Mouse (Mus musculus) spleen, postnatal 10 days (tissue): ENCODE results near the gene Scel.

Source experiments
- DNase-seq, 2 experiments: peaks; one replicate each; pipeline ENCODE4 v3.0.0; 2021 to 2022; ENCODE audit warnings: low spot score in 2 of 2

The Scel gene

DNA sequence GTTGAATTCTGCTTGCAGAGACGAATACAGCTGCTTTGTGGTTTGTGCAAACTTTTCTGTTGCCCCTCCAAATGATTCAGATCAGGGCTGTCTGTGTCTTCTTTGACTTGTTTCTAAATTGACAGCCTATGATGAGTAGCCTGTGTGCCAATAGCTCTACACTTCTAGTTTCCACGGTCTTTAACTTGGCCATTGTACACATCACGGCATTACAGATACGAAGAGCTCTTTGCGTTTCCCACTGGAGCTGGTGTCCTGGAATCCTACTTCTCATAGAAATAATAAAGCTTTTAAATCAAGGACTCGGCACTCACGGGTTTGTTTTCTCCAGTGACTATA lies 300 bp downstream of the Scel start:
- no peak for DNase-seq

DNA sequence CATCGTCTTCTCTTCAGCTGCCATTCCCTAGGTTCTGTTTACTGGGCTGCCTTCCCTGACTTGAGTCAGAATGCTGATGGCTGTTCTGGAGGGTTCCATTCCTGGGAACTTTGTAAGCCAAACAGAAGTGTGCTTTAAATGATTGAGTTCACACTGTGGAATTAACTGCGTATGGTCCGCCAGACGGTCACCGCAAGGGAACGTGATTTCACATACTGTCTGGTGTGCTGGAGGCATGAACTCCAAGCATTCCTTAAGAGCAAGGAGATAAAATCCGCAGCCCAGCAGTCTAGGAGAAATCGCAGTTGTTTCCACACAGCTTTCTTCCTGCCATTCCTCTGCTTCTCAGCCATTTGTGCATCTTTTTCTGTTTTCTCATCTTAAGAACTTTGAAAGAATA lies 2.3 kb downstream of the Scel start:
- DNase-seq, result no peak

DNA sequence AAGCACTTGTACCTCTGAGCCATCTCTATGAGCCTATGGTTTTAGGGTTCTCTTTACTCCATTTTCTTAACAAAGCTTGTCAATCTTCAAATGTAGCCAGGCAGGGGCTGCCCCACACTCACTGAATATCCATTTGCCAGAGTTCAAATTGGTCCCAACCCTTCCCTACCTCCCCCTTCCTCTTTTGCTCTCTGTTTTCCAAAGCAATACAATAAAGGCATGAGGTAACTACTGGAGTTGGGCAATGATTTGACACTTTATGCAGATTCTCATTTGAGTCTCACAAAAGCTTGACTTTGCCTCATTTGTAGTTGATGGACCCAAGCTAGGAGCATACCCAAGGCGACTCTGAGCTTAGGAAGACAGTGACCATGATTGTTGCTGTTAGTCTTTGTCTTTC lies 13.1 kb downstream of the Scel start:
- no peak for DNase-seq

DNA sequence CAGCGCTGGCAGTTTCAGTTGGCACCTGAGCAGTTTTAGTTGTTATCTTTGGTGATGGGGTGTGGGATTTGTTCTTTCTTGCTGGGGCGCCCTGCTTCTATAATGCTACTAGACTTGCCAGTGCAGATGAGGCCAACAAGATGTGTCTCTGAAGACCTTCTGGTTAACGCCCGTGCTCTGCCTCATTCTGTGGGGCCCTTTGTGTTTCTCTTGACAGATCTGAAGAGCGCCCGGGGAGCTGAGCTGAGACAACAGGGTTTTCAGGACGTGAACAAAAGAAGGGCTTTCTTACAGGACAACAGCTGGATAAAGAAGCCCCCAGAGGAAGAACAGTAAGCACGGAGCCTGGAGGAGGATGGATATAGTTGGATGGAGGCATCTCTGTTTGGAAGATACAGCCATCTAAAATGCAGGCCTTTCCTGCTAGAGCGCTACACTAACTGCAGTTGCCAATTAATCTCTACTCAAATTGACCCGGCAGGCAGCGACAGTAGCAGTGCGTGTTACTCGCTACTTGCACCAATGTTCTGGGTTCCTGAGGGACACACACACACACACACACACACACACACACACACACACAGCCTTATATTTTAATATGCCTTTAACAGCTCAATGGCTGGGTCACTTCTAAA lies 16.7 kb downstream of the Scel start:
- DNase-seq, result no peak

GRCm38 (mm10) chr14:103531722-103532341 lies 18.7 kb downstream of the Scel start:
- DNase-seq, result no peak

- DNase-seq, result no peak
Observed at GRCm38 (mm10) chr14:103535511-103536024, 22.4 kb downstream of the Scel start.

DNA sequence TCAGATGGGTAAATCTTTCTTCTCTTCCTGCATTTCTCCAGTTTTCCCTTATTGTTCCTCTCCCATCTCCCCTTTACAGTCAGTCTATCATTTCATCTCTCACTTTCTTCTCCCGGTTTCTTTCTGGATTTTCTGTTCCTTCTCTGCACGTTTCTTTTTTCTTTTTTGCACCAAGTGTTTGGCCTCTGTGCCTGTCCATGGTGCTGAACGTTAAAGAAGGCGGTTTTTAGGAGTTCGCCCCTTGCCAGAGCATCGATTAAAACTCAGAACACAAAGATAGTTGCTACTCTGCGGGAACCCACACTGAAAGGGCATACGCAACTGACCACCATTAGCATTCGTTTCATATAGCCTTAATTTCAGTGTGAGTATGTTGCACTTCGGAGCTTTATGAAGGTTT lies 23.2 kb downstream of the Scel start:
- DNase-seq, result no peak

GRCm38 (mm10) chr14:103537355-103538056 lies 24.4 kb downstream of the Scel start:
- DNase-seq, result peak; percentile 19 to 71

DNA sequence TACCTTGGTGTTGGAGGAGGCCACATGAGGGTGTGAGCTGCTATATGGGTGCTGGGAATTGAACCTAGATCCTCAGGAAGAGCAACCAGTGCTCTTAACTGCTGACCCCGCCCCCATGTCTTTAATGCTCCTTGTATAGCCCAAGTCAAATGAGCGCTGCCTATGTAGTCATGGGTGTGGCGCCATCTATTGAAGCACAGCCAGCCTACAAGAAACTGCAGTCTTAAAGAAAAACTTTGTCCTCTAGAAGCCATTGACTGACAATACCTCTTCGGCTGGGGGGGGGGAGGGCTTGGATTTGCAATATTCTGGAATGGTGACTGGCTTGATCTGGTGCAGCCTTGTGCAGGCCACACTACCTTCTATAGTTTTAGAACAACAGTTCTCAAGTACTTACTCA lies 26.7 kb downstream of the Scel start:
- DNase-seq, result peak in 1 of 2 experiments; percentile 34

GRCm38 (mm10) chr14:103541679-103542078 lies 28.5 kb downstream of the Scel start:
- no peak for DNase-seq

- no peak for DNase-seq
Observed at GRCm38 (mm10) chr14:103543304-103544079, 30.4 kb downstream of the Scel start.

DNA sequence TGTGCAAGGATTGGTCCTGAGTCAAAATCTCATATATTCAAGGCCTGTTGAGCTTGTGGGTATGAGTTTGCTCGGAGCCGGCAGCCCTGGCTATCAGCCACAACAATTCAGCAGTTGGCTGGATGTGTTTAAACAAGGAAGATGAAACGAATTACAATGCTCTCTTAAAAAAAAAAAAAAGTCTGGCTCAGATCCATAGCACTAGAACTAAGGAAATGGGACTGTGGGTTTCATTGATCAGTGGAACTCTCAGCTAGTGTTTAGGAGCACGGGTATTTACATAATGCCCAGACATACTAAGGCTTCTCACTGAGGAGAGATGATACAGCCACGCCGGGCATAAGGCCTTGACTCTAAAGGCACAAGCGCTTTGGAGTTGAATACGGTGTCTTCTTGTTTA lies 32.6 kb downstream of the Scel start:
- no peak for DNase-seq

GRCm38 (mm10) chr14:103546246-103546645 lies 33.1 kb downstream of the Scel start:
- no peak for DNase-seq

DNA sequence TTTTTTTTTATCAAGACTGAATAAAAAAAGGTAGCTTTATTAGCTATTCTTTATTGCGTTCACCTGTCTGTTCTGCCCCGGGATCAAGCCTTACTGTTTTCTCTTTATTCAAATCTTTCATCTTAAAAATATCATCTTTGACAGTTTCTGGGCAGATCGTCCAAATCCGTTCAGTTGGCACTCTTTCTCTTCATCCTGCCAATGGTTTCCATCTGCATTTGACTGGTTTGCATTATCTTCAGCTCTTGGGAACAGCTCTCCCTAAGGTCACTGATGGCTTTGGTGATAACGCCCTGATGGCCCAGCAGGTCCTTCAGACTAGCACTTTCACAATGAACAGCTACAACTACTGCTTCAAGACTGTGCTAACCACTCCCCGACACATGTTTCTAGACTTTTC lies 35.1 kb downstream of the Scel start:
- DNase-seq, result no peak

DNA sequence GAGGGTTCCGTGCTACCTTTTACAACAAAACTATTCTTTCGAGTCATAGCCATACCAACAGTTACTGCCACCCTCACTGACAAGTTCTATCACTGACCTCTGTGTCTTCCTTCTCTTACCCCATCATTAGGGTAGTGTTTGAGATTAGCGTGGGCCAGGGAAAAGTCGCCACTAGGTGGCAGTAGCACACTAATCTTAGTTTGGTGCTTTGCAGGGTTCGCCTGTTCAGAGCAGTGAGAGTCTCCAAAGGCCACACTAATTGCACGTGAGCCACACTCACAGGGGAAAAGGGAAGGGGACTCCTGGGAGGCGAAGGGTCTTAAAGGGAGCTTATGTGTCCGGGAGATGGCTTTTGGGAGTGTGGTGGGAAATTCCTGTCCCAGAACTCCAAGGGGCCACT lies 37.3 kb downstream of the Scel start:
- peak; percentile 47 to 82 for DNase-seq

DNA sequence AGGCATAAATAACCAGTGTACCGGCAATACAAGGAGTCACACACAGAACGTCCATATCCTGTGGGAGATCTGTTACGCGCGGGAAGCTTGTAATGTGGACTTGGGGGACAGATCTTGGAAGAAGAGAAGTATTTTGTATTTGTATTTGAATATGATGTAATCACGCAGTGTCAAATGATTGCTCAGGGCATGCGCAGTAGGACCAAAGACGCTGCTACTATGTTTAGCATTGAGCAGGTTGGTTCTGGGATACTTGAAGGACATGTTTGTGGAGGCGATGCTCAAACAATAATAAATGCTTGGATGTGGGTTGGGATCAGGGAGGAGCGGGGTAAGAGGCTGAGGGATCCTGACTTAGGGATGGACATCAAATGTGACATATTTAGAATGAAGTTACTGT lies 37.8 kb downstream of the Scel start:
- no peak for DNase-seq

DNA sequence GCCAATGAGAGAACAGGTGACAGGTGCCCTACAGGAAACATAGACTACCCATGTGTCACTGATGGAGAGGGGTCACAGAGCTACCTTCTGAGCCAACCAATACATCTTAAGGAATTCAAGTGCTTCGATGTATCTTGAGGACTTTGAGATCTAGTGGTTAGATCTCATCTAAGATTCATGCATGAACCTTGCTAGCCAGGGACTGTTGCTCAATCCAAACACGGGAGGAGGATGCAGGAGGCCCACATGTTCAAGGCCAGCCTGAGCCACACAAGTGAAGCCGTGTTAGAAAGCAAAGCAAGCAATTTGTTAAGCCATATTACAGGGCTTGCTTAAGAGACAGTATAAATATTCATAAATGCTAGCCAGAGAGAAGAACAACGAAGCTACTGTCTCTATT lies 38.8 kb downstream of the Scel start:
- DNase-seq, result no peak

DNA sequence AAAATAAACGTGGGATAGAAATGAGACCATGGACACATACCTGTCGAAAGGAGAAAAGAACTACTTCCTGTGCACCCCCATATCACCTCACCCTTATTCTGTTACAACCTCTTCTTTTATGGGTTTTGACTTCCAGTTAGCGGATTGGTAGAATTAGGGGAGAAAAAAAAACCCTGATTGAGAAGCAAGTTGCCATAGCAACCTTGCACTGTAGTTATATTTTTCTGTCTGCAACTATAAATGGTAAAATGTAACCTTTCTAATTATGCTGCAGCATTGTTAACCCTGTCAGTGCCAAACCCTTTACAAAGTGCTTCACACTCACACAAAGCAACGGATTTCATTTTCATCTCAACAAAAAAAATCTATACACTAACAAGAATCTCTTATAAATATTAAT lies 39.2 kb downstream of the Scel start:
- no peak for DNase-seq

- no peak for DNase-seq
Observed at GRCm38 (mm10) chr14:103556609-103557008, 43.5 kb downstream of the Scel start.

- no peak for DNase-seq
Observed at GRCm38 (mm10) chr14:103561383-103562096, 48.4 kb downstream of the Scel start.

DNA sequence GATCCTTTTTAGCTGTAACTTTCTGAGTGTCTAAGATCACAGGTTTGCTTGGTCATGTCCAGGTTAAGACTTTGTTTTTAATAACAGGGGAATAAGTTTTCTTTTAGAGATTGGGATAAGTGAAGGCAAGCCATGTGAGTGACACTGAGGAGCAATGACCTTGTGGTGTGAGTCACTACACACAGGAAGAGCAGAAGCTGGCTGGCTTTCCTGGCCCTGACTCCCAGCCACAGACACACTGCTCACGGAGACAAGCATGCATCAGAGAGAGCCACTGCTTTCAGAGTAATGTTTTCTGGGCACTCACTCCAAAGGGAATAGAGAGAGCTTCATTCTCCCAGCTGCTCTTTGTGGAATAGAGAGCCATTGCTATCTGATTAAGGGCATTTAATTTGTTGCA lies 54.8 kb downstream of the Scel start:
- DNase-seq, result no peak

DNA sequence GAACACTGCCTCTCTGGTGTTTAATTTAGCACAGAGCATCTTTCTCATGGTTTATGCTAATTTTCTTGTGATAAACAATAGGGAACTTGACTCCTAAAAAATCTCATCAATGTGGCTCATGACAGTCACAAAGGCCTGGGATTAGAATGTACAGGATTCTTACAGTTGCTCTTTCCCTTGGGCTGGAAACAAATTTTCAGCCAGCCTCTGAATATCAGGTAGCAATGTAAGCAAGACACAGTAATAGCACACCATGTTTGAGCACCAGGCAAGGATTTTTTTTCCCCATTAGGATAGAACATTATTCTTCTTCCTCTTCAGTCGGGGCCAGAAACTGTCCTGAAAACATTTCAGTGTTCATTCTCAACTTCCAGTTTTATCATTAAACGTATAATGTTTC lies 55.3 kb downstream of the Scel start:
- no peak for DNase-seq
